21 mouse cellular contexts compared by ENCODE assay signal in the genomic region with DNA sequence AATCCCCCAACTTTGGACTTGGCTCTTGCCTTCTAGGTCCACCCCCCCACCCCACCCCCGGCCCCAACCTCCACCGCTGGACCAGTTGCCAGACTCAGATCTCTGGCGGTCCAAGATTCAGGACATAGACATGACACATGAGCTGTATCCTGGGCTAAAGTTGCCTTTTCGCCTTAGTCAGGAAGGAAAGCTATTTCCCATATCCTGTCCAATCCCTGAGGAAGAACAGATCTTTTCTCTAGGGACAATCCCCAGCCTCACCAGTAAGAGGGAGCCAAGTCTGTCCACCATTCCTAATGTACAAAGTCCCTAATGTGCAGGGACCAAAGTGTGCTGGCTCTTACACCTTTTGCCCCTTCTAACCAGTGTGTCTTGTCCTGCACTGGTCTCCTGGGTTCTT. TPM values are rescaled to one million over a fixed set of nuclear protein-coding genes. Genes with fewer than 3 reads are reported as not detected.
DNase-seq lines count a peak whose midpoint lies in the region; ATAC-seq lines count a peak whose summit lies in the region.
"Had no signal": no experiment of that assay in that cellular context is flagged by ENCODE, and none has a peak within 500 bp of the region (broad histone marks: within the 10 kb centered on the region; RNA-seq: fewer than 3 reads in every experiment).

No protein-coding gene starts in this region.

- 52% methylated on average over 4 of the region's 4 CpGs for WGBS in heart, embryonic 12.5 days
- 39% methylated on average over 4 of the region's 4 CpGs for WGBS in kidney, embryonic 16.5 days

- H3K9ac ChIP-seq in heart, embryonic 12.5 days, result no peak overlapping the region
- no peak overlapping the region for H3K9ac ChIP-seq in kidney, embryonic 16.5 days (replicated peaks; ENCODE audit: low read length)
- H3K9ac ChIP-seq: heart, embryonic 15.5 days; midbrain, embryonic 12.5 days; neural tube, embryonic 15.5 days had no signal

- no peak overlapping the region for H3K4me3 ChIP-seq in heart, embryonic 12.5 days
- no peak overlapping the region for H3K4me3 ChIP-seq in kidney, embryonic 16.5 days (ENCODE audit: low read length)
- H3K4me3 ChIP-seq: heart, embryonic 15.5 days; midbrain, embryonic 12.5 days; neural tube, embryonic 15.5 days had no signal

- ATAC-seq in heart, embryonic 12.5 days (ENCODE audit: insufficient number of reproducible peaks, low FRiP score), result no peak
- ATAC-seq in kidney, embryonic 16.5 days (ENCODE audit: low FRiP score, low TSS enrichment), result no peak
- ATAC-seq: activated CD4-positive, CD25-positive, alpha-beta regulatory T cell, adult 4 months; hindbrain, postnatal 0 days; intestine, embryonic 16.5 days had no signal

- H3K27ac ChIP-seq in heart, embryonic 12.5 days (ENCODE audit: poor library complexity, severe bottlenecking), result no peak overlapping the region
- 0 out of 2 replicates have a peak overlapping the region, but pooled peaks have one; percentile 35 for H3K27ac ChIP-seq in kidney, embryonic 16.5 days (ENCODE audit: low read length)
- H3K27ac ChIP-seq: heart, embryonic 15.5 days; hindbrain, postnatal 0 days; midbrain, embryonic 12.5 days; neural tube, embryonic 15.5 days had no signal

- peak; percentile 35 to 75 for DNase-seq in heart, adult 9 months (ENCODE audit: low spot score in 2 of 2)
- no peak for DNase-seq in kidney, adult 8-10 months
- peak; percentile 10 for DNase-seq in lung, postnatal 36 days
- no peak for DNase-seq in lung, postnatal 14 days
- DNase-seq in urinary bladder, postnatal 36 days (ENCODE audit: low spot score in 2 of 2), result no peak
- DNase-seq: adrenal gland, adult 8-10 months; cerebellum, postnatal 10 days; lung, adult 18-20 months; right cerebral cortex, adult 18-20 months; right cerebral cortex, postnatal 4 days; thymus, postnatal 14 days had no signal

- no peak overlapping the region for H3K4me2 ChIP-seq in heart, embryonic 12.5 days
- no peak overlapping the region for H3K4me2 ChIP-seq in kidney, embryonic 16.5 days (replicated peaks; ENCODE audit: low read depth, low read length)
- H3K4me2 ChIP-seq: liver, embryonic 11.5 days; neural tube, embryonic 15.5 days had no signal

- peaks cover 48% of the 10 kb centered on the region for H3K4me1 ChIP-seq in heart, embryonic 12.5 days (replicated peaks)
- H3K4me1 ChIP-seq in kidney, embryonic 16.5 days (ENCODE audit: insufficient read depth, low read length), result peaks cover 36% of the 10 kb centered on the region

- no peaks in the 10 kb centered on the region for H3K9me3 ChIP-seq in heart, embryonic 12.5 days (replicated peaks)
- no peaks in the 10 kb centered on the region for H3K9me3 ChIP-seq in kidney, embryonic 16.5 days (ENCODE audit: low read length)
- H3K9me3 ChIP-seq: heart, embryonic 15.5 days; hindbrain, embryonic 10.5 days; midbrain, embryonic 12.5 days; neural tube, embryonic 15.5 days had no signal

- H3K27me3 ChIP-seq in heart, embryonic 12.5 days (replicated peaks), result peaks cover 71% of the 10 kb centered on the region
- H3K27me3 ChIP-seq in kidney, embryonic 16.5 days (ENCODE audit: insufficient read depth, low read length), result peaks cover 14% of the 10 kb centered on the region

- H3K36me3 ChIP-seq in heart, embryonic 12.5 days, result no peaks in the 10 kb centered on the region
- H3K36me3 ChIP-seq in kidney, embryonic 16.5 days (ENCODE audit: insufficient read depth, low read length), result no peaks in the 10 kb centered on the region
- H3K36me3 ChIP-seq: heart, embryonic 15.5 days; neural tube, embryonic 15.5 days had no signal

RNA-seq across cellular contexts. Expression of a gene that starts 1.4 kb away (rescaled TPM):
- 19.9 and 20.1 TPM in 2 replicates for polyA plus RNA-seq in heart, embryonic 12.5 days (2016; fragmentation: Nextera tagmentation; extraction: Ambion mirVana)
- polyA plus RNA-seq in kidney, embryonic 16.5 days (2015; fragmentation: Nextera tagmentation; extraction: Ambion mirVana), result 15.5 and 16.2 TPM in 2 replicates

RNA-seq across cellular contexts. Expression of a gene that starts 7.5 kb away (rescaled TPM):
- 3.7 and 4.6 TPM in 2 replicates for polyA plus RNA-seq in heart, embryonic 12.5 days (2016; fragmentation: Nextera tagmentation; extraction: Ambion mirVana)
- 16.0 and 16.4 TPM in 2 replicates for polyA plus RNA-seq in kidney, embryonic 16.5 days (2015; fragmentation: Nextera tagmentation; extraction: Ambion mirVana)

RNA-seq across cellular contexts. Expression of a gene that starts 13.4 kb away (rescaled TPM):
- 12.7 and 13.4 TPM in 2 replicates for polyA plus RNA-seq in heart, embryonic 12.5 days (2016; fragmentation: Nextera tagmentation; extraction: Ambion mirVana)
- polyA plus RNA-seq in kidney, embryonic 16.5 days (2015; fragmentation: Nextera tagmentation; extraction: Ambion mirVana), result 23.4 and 25.8 TPM in 2 replicates

RNA-seq across cellular contexts. Expression of a gene that starts 19.0 kb away (rescaled TPM):
- 13.7 and 15.8 TPM in 2 replicates for polyA plus RNA-seq in heart, embryonic 12.5 days (2016; fragmentation: Nextera tagmentation; extraction: Ambion mirVana)
- polyA plus RNA-seq in kidney, embryonic 16.5 days (2015; fragmentation: Nextera tagmentation; extraction: Ambion mirVana), result 14.7 and 17.8 TPM in 2 replicates

RNA-seq across cellular contexts. Expression of a gene that starts 38.7 kb away (rescaled TPM):
- 124 and 130 TPM in 2 replicates for polyA plus RNA-seq in heart, embryonic 12.5 days (2016; fragmentation: Nextera tagmentation; extraction: Ambion mirVana)
- 184 and 188 TPM in 2 replicates for polyA plus RNA-seq in kidney, embryonic 16.5 days (2015; fragmentation: Nextera tagmentation; extraction: Ambion mirVana)

Comparison
In these comparisons a context has a peak if more than half of its experiments do, and no peak if none do; other contexts are left out.
1. DNase-seq: peak in heart, adult 9 months (2 of 2) and lung, postnatal 36 days (single experiment); none in kidney, adult 8-10 months (0 of 2), lung, postnatal 14 days (single experiment) and urinary bladder, postnatal 36 days (0 of 2).